Mouse (Mus musculus): ENCODE measurements around the gene Ccdc106. TPM values are rescaled to one million over a fixed set of nuclear protein-coding genes. Genes with fewer than 3 reads are reported as not detected.

The Ccdc106 gene
- total and polyA plus RNA-seq, 2 experiments: 0.28 to 0.35 TPM

GRCm38 (mm10) chr7:5046112-5046511 is 25.8 kb downstream of the Ccdc106 start:
- no peak for DNase-seq (ENCODE audit: extremely low read depth, low read depth, low spot score)
- TF ChIP-seq POLR2A (IDR thresholded peaks at IDR 0.05; ENCODE audit: extremely low read depth, insufficient read depth, low read length) (no peak), CTCF (IDR thresholded peaks at IDR 0.05; ENCODE audit: low read depth, low read length) (no peak)
- no peak overlapping the region for H3K4me3 ChIP-seq (ENCODE audit: insufficient read depth, low read depth, low read length)
- H3K9ac ChIP-seq (ENCODE audit: low read depth, low read length): no peak overlapping the region
- H3K79me2 ChIP-seq (ENCODE audit: control insufficient read depth, insufficient read depth, low read length): no peaks in the 10 kb centered on the region
- 76% methylated on average over 2 of the region's 2 CpGs for WGBS
- H3K27ac ChIP-seq (replicated peaks; ENCODE audit: insufficient read depth, low read depth, low read length): no peak overlapping the region
- no peaks in the 10 kb centered on the region for H3K27me3 ChIP-seq (ENCODE audit: control insufficient read depth, insufficient read depth, low read length)
- H3K4me1 ChIP-seq (ENCODE audit: control insufficient read depth, insufficient read depth, low read length): no peaks in the 10 kb centered on the region
- no peaks in the 10 kb centered on the region for H3K36me3 ChIP-seq (ENCODE audit: control insufficient read depth, insufficient read depth, low read length)

- H3K9ac ChIP-seq (ENCODE audit: low read depth, low read length): no peak overlapping the region
- H3K27me3 ChIP-seq (ENCODE audit: control insufficient read depth, insufficient read depth, low read length): no peaks in the 10 kb centered on the region
- no peak overlapping the region for H3K4me3 ChIP-seq (ENCODE audit: insufficient read depth, low read depth, low read length)
- TF ChIP-seq CTCF (IDR thresholded peaks at IDR 0.05; ENCODE audit: low read depth, low read length) (peak; percentile 31; the same call in 1 of the 2 replicates), POLR2A (IDR thresholded peaks at IDR 0.05; ENCODE audit: extremely low read depth, insufficient read depth, low read length) (no peak)
- H3K27ac ChIP-seq (replicated peaks; ENCODE audit: insufficient read depth, low read depth, low read length): no peak overlapping the region
- no peaks in the 10 kb centered on the region for H3K36me3 ChIP-seq (ENCODE audit: control insufficient read depth, insufficient read depth, low read length)
- H3K79me2 ChIP-seq (ENCODE audit: control insufficient read depth, insufficient read depth, low read length): no peaks in the 10 kb centered on the region
- WGBS: 7% methylated on average over 2 of the region's 2 CpGs
- DNase-seq (ENCODE audit: extremely low read depth, low read depth, low spot score): peak; percentile 47
- H3K4me1 ChIP-seq (ENCODE audit: control insufficient read depth, insufficient read depth, low read length): peaks cover 3% of the 10 kb centered on the region
Observed at GRCm38 (mm10) chr7:5047313-5047712, 27.0 kb downstream of the Ccdc106 start.

GRCm38 (mm10) chr7:5051193-5052192 is 31.1 kb downstream of the Ccdc106 start, which contains the start of gene Zfp580:
TSS of gene Zfp580 (plus strand) at chr7:5051538.
- TF ChIP-seq CTCF (IDR thresholded peaks at IDR 0.05; ENCODE audit: low read depth, low read length) (no peak), POLR2A (IDR thresholded peaks at IDR 0.05; ENCODE audit: extremely low read depth, insufficient read depth, low read length) (no peak)
- 2% methylated on average over 65 of the region's 65 CpGs for WGBS
- no peaks in the 10 kb centered on the region for H3K36me3 ChIP-seq (ENCODE audit: control insufficient read depth, insufficient read depth, low read length)
- H3K9ac ChIP-seq (ENCODE audit: low read depth, low read length): peak within 1 kb of the TSS; percentile 80
- no peak within 1 kb of the TSS for H3K27ac ChIP-seq (replicated peaks; ENCODE audit: insufficient read depth, low read depth, low read length)
- peaks cover 3% of the 10 kb centered on the region for H3K4me1 ChIP-seq (ENCODE audit: control insufficient read depth, insufficient read depth, low read length)
- peak; percentile 44 for DNase-seq (ENCODE audit: extremely low read depth, low read depth, low spot score)
- H3K79me2 ChIP-seq (ENCODE audit: control insufficient read depth, insufficient read depth, low read length): no peaks in the 10 kb centered on the region
- peaks cover 17% of the 10 kb centered on the region for H3K27me3 ChIP-seq (ENCODE audit: control insufficient read depth, insufficient read depth, low read length)
- peak within 1 kb of the TSS; percentile 72 for H3K4me3 ChIP-seq (ENCODE audit: insufficient read depth, low read depth, low read length)

- Histone ChIP-seq H3K27me3 (ENCODE audit: control insufficient read depth, insufficient read depth, low read length) (peaks cover 22% of the 10 kb centered on the region), H3K79me2 (ENCODE audit: control insufficient read depth, insufficient read depth, low read length) (no peaks in the 10 kb centered on the region), H3K4me1 (ENCODE audit: control insufficient read depth, insufficient read depth, low read length) (peaks cover 3% of the 10 kb centered on the region), H3K9ac (ENCODE audit: low read depth, low read length) (no peak overlapping the region), H3K4me3 (ENCODE audit: insufficient read depth, low read depth, low read length) (no peak overlapping the region), H3K27ac (replicated peaks; ENCODE audit: insufficient read depth, low read depth, low read length) (no peak overlapping the region), H3K36me3 (ENCODE audit: control insufficient read depth, insufficient read depth, low read length) (no peaks in the 10 kb centered on the region)
- no peak for DNase-seq (ENCODE audit: extremely low read depth, low read depth, low spot score)
- no peak for TF ChIP-seq POLR2A (IDR thresholded peaks at IDR 0.05; ENCODE audit: extremely low read depth, insufficient read depth, low read length)
- TF ChIP-seq CTCF (IDR thresholded peaks at IDR 0.05; ENCODE audit: low read depth, low read length): no peak
- 11% methylated on average over 12 of the region's 12 CpGs for WGBS
Observed at GRCm38 (mm10) chr7:5052438-5052837, 32.1 kb downstream of the Ccdc106 start.

- no peak overlapping the region; the same call in 1 of the 2 replicates for H3K4me3 ChIP-seq (ENCODE audit: insufficient read depth, low read depth, low read length)
- H3K4me1 ChIP-seq (ENCODE audit: control insufficient read depth, insufficient read depth, low read length): peaks cover 3% of the 10 kb centered on the region
- H3K9ac ChIP-seq (ENCODE audit: low read depth, low read length): no peak overlapping the region
- H3K79me2 ChIP-seq (ENCODE audit: control insufficient read depth, insufficient read depth, low read length): no peaks in the 10 kb centered on the region
- WGBS: 12% methylated on average over 45 of the region's 45 CpGs
- TF ChIP-seq CTCF (IDR thresholded peaks at IDR 0.05; ENCODE audit: low read depth, low read length) (no peak), POLR2A (IDR thresholded peaks at IDR 0.05; ENCODE audit: extremely low read depth, insufficient read depth, low read length) (no peak)
- no peak overlapping the region for H3K27ac ChIP-seq (replicated peaks; ENCODE audit: insufficient read depth, low read depth, low read length)
- no peaks in the 10 kb centered on the region for H3K36me3 ChIP-seq (ENCODE audit: control insufficient read depth, insufficient read depth, low read length)
- DNase-seq (ENCODE audit: extremely low read depth, low read depth, low spot score): no peak
- H3K27me3 ChIP-seq (ENCODE audit: control insufficient read depth, insufficient read depth, low read length): peaks cover 22% of the 10 kb centered on the region
Observed at GRCm38 (mm10) chr7:5052931-5053343, 32.6 kb downstream of the Ccdc106 start.
